Mouse (Mus musculus): ENCODE data around the gene Erich2. TPM values are rescaled to one million over a fixed set of nuclear protein-coding genes. Genes with fewer than 3 reads are reported as not detected.
A peak's percentile ranks its signal among the peaks of the same experiment; 100 is the strongest.

Erich2 gene
- polyA plus RNA-seq, 1 experiment, result 0.09 TPM

DNA sequence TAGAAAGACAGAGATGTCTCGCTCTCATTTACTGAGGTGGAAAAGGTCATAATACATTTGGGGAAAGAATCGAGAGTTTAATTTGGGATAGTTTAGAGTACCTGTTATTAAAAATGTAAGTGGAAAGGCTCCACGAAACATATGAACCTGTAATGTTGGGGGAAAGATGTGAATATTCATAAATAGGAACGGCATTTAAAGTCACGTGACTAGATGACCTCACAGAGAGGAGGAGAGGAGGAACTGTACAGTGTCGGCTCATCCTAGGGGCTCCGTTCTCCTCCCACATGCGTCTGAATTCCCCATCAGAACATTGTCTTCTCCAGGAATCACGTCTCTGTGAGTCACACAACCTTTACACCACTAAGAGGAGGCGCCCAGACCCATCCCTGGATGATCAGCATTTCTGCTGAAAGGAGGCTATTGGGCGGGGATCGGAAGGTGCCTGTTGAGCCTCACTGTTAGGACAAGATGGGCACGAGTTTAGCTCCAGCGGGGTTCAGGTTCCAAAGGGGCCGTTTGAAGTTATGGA, 43.5 kb downstream of the Erich2 start:
- TF ChIP-seq CTCF (IDR thresholded peaks at IDR 0.05; ENCODE audit: borderline replicate concordance, control insufficient read depth, extremely low read depth, insufficient read depth, low read length, poor library complexity) (no peak), POLR2A (IDR thresholded peaks at IDR 0.05; ENCODE audit: control insufficient read depth, extremely low read depth, insufficient read depth, low read length, poor library complexity) (no peak)
- Histone ChIP-seq H3K4me1 (replicated peaks; ENCODE audit: control insufficient read depth, insufficient read depth, low read length) (no peaks in the 10 kb centered on the region), H3K27me3 (ENCODE audit: control insufficient read depth, insufficient read depth, low read length) (no peaks in the 10 kb centered on the region), H3K36me3 (ENCODE audit: control insufficient read depth, insufficient read depth, low read length) (no peaks in the 10 kb centered on the region), H3K27ac (ENCODE audit: control insufficient read depth, insufficient read depth, low read length) (no peak overlapping the region), H3K4me3 (ENCODE audit: control insufficient read depth, insufficient read depth, low read length) (no peak overlapping the region)
- DNase-seq, result no peak
- 86% methylated on average over 15 of the region's 15 CpGs for WGBS

DNA sequence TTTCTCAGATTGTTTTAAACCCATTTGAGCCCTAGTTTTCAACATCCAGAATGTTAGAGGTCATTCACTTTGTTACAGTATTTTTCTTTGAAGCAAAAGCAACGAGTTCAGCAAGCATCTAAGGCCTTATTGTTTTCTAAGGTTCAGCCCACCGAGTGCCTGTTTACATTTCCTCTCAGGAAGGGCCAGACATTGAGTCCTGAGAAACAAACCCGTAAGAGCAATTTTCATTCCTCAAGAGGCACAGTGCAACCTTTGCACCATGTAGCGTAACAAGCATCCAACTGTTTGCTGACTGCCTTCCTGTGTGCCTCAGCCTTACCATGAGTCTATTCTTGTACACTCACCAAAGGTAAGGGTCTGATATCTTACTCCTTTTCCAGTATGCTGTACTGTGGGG, 44.2 kb downstream of the Erich2 start, which contains the start of gene Gad1:
Gad1 (plus strand) TSS at position 301 of the 400 bp plus-strand sequence.
- TF ChIP-seq POLR2A (IDR thresholded peaks at IDR 0.05; ENCODE audit: control insufficient read depth, extremely low read depth, insufficient read depth, low read length, poor library complexity), result no peak
- TF ChIP-seq CTCF (IDR thresholded peaks at IDR 0.05; ENCODE audit: borderline replicate concordance, control insufficient read depth, extremely low read depth, insufficient read depth, low read length, poor library complexity), result no peak
- Histone ChIP-seq H3K36me3 (ENCODE audit: control insufficient read depth, insufficient read depth, low read length) (no peaks in the 10 kb centered on the region), H3K4me3 (ENCODE audit: control insufficient read depth, insufficient read depth, low read length) (no peak within 1 kb of the TSS), H3K4me1 (replicated peaks; ENCODE audit: control insufficient read depth, insufficient read depth, low read length) (no peaks in the 10 kb centered on the region), H3K27me3 (ENCODE audit: control insufficient read depth, insufficient read depth, low read length) (no peaks in the 10 kb centered on the region), H3K27ac (ENCODE audit: control insufficient read depth, insufficient read depth, low read length) (no peak within 1 kb of the TSS)
- no peak for DNase-seq
- WGBS, result 56% methylated on average over 4 of the region's 4 CpGs

GRCm38 (mm10) chr2:70553826-70554225, 45.2 kb downstream of the Erich2 start:
- H3K27ac ChIP-seq (ENCODE audit: control insufficient read depth, insufficient read depth, low read length), result no peak overlapping the region
- H3K27me3 ChIP-seq (ENCODE audit: control insufficient read depth, insufficient read depth, low read length), result no peaks in the 10 kb centered on the region
- no peaks in the 10 kb centered on the region for H3K36me3 ChIP-seq (ENCODE audit: control insufficient read depth, insufficient read depth, low read length)
- H3K4me1 ChIP-seq (replicated peaks; ENCODE audit: control insufficient read depth, insufficient read depth, low read length), result no peaks in the 10 kb centered on the region
- WGBS, result 82% methylated on average over 3 of the region's 3 CpGs
- no peak for TF ChIP-seq CTCF (IDR thresholded peaks at IDR 0.05; ENCODE audit: borderline replicate concordance, control insufficient read depth, extremely low read depth, insufficient read depth, low read length, poor library complexity)
- no peak for TF ChIP-seq POLR2A (IDR thresholded peaks at IDR 0.05; ENCODE audit: control insufficient read depth, extremely low read depth, insufficient read depth, low read length, poor library complexity)
- no peak for DNase-seq
- H3K4me3 ChIP-seq (ENCODE audit: control insufficient read depth, insufficient read depth, low read length), result no peak overlapping the region

DNA sequence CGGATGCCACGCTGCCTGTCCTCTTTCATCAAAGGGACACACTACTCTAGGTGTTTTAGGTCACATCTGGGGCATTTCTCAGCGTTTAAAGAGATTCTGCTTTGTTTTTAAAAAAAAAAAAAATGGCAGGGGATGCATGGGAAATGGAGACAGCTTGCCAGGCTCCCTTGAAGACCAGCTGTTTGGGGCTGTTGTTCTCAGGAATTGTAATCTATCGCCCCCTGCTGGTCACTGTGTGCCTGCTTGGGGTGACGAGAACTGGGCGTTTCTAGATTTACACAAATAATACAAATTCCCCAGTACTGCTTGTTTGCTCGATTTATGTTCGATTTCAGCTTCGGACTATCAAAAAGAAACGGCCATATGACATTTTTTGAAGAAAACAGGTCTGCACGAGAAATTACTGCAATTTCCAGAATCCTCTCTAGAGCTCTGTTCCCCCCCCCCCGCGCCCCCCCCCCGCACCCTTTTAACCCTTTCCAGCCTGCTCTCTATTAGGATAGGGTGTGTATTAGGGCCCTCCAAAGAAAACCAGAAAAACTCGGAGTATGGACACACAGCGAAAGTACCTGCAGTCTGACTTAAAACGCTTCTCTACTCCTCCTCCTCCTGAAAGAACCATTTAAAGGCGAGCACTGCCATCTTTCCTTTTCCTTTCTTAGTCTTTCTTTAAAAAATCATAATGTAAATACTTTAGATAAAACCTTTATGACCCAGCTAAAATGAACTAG, 49.7 kb downstream of the Erich2 start:
- Histone ChIP-seq H3K27ac (ENCODE audit: control insufficient read depth, insufficient read depth, low read length) (no peak overlapping the region), H3K27me3 (ENCODE audit: control insufficient read depth, insufficient read depth, low read length) (peaks cover 6% of the 10 kb centered on the region; the same call in 1 of the 2 replicates), H3K4me1 (replicated peaks; ENCODE audit: control insufficient read depth, insufficient read depth, low read length) (no peaks in the 10 kb centered on the region), H3K4me3 (ENCODE audit: control insufficient read depth, insufficient read depth, low read length) (no peak overlapping the region), H3K36me3 (ENCODE audit: control insufficient read depth, insufficient read depth, low read length) (no peaks in the 10 kb centered on the region)
- DNase-seq, result peak; percentile 66
- TF ChIP-seq CTCF (IDR thresholded peaks at IDR 0.05; ENCODE audit: borderline replicate concordance, control insufficient read depth, extremely low read depth, insufficient read depth, low read length, poor library complexity), result no peak
- no peak for TF ChIP-seq POLR2A (IDR thresholded peaks at IDR 0.05; ENCODE audit: control insufficient read depth, extremely low read depth, insufficient read depth, low read length, poor library complexity)
- 13% methylated on average over 18 of the region's 18 CpGs for WGBS

DNA sequence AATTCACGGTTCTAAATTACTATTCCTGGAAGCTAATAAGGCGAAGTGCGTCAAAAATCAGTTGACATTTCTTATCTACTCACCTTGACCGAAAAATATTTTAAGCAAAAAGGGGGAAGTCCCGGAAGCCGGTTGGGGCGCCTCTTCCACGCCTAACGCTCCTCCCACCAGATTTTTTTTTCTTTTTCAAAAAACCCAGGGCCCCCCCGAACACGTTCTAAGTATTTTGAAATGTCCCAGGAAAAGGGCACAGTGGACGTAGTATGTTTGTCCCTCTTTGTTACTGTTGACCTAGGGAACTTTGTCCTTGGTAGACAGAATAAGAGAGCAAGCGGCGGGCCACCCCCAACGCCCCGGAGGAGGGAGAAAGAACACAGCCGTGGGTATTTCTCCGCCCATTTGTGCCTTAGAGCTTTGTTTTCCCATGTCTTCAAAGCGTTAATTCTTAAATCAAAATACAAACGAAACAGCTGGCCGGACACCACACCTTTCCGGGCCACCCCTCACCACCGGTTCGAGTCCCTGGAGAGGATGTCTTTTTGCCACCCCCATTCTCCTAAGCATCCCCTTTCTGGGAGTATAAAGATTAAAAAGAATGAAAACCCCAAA, 50.3 kb downstream of the Erich2 start:
- Histone ChIP-seq H3K27me3 (ENCODE audit: control insufficient read depth, insufficient read depth, low read length) (peaks cover 10% of the 10 kb centered on the region), H3K27ac (ENCODE audit: control insufficient read depth, insufficient read depth, low read length) (no peak overlapping the region), H3K4me1 (replicated peaks; ENCODE audit: control insufficient read depth, insufficient read depth, low read length) (no peaks in the 10 kb centered on the region), H3K4me3 (ENCODE audit: control insufficient read depth, insufficient read depth, low read length) (no peak overlapping the region), H3K36me3 (ENCODE audit: control insufficient read depth, insufficient read depth, low read length) (no peaks in the 10 kb centered on the region)
- DNase-seq, result no peak
- WGBS, result 18% methylated on average over 24 of the region's 24 CpGs
- no peak for TF ChIP-seq POLR2A (IDR thresholded peaks at IDR 0.05; ENCODE audit: control insufficient read depth, extremely low read depth, insufficient read depth, low read length, poor library complexity)
- TF ChIP-seq CTCF (IDR thresholded peaks at IDR 0.05; ENCODE audit: borderline replicate concordance, control insufficient read depth, extremely low read depth, insufficient read depth, low read length, poor library complexity), result no peak

- WGBS, result 3% methylated on average over 13 of the region's 13 CpGs
- no peaks in the 10 kb centered on the region for H3K4me1 ChIP-seq (replicated peaks; ENCODE audit: control insufficient read depth, insufficient read depth, low read length)
- no peak overlapping the region for H3K27ac ChIP-seq (ENCODE audit: control insufficient read depth, insufficient read depth, low read length)
- no peaks in the 10 kb centered on the region for H3K36me3 ChIP-seq (ENCODE audit: control insufficient read depth, insufficient read depth, low read length)
- no peak overlapping the region for H3K4me3 ChIP-seq (ENCODE audit: control insufficient read depth, insufficient read depth, low read length)
- peak; percentile 82 for DNase-seq
- H3K27me3 ChIP-seq (ENCODE audit: control insufficient read depth, insufficient read depth, low read length), result peaks cover 13% of the 10 kb centered on the region
- TF ChIP-seq CTCF (IDR thresholded peaks at IDR 0.05; ENCODE audit: borderline replicate concordance, control insufficient read depth, extremely low read depth, insufficient read depth, low read length, poor library complexity) (no peak), POLR2A (IDR thresholded peaks at IDR 0.05; ENCODE audit: control insufficient read depth, extremely low read depth, insufficient read depth, low read length, poor library complexity) (no peak)
These were observed 50.9 kb downstream of the Erich2 start for GRCm38 (mm10) chr2:70559520-70559919.

Measured in thymus, adult 2 months (tissue).